Mouse (Mus musculus) testis, postnatal 10 days (tissue): Measurements from ENCODE around the gene Fbln1.

ENCODE experiments used
- DNase-seq: peaks from one replicate; pipeline ENCODE4 v3.0.0; 2021; ENCODE audit warnings: low spot score

Fbln1 gene

DNA sequence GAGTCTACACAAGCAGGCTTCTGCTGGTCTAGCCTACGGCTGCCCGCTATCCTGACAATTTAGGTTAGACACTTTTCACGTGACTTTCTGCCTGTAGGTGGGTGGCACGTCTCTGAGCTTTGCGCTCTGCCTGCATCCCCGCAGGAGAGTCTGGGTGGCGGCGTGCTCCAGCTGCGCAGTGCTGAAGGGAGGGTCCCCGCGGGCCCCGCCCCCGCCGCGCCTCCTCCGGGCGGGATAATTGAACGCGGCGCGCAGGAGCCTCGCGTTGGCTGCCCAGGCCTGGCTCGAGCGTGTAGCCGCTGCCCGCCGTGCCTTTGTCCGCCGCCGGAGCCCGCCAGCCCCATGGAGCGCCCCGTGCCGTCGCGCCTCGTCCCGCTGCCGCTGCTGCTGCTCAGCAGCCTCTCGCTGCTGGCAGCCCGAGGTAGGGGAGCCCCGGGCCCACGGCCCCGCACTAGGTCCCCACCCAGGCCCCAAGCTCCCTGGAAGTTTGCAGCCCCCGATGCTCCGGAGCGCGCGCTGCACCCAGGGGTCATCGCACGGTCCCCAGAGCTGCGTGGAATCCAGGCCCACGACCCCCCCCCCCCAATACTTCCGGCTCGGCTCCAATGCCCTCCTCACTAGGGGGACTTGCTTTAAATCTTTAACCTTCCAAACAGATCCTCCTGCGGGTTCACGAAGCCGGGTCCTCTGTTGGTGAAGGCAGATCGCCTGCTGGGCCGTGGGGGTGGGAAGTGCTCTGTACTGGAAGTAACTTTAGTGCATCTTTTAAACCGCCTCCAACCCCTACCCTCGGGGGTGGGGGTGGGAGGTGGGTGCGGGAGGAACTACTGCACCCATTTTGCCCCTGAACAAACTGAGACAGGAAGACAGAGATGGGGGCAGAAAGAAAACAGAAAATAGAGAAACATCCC lies at the start of gene Fbln1:
Gene Fbln1 (plus strand): TSS at position 158 of the 911 bp plus-strand sequence.
- peak; percentile 84 for DNase-seq

DNA sequence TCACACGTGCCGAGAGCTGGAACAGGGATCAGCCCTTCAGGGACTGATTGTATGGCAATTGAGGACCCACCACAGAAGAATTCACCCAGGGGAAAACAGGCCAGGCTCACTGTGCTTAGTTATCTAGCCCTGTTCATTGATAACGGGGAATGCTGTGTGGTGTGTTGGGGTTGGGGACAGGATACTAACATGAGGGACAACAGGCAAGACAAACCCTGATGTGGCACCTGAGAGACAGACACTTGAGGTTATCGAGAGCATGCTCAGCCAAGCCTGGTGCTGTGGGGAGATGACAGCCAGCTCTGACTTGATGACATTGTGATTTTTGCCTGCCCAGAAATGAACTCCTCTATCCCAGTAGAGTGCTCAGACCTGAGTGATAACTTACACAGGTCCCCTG lies 49.6 kb upstream of the Fbln1 start:
- DNase-seq: no peak

DNA sequence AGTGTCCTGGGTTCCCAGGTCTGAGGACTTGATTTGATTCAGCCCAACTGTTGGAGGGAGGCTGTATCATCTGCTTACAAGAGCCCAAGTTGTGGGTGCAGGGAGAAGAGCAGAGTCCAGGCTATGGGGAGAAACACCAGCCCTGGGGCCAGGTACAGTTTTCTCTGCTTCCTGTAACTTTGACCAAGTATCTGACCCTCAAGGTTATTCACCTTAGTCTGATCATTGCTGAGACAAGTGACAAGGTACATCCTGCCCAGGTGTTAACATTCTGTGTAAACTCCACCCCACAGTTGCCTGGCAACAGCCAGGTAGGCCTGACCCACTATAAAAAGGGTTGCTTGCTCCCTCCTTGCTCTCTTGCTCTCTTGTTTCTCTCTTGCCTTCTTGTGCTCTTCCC lies 44.3 kb upstream of the Fbln1 start:
- no peak for DNase-seq

DNA sequence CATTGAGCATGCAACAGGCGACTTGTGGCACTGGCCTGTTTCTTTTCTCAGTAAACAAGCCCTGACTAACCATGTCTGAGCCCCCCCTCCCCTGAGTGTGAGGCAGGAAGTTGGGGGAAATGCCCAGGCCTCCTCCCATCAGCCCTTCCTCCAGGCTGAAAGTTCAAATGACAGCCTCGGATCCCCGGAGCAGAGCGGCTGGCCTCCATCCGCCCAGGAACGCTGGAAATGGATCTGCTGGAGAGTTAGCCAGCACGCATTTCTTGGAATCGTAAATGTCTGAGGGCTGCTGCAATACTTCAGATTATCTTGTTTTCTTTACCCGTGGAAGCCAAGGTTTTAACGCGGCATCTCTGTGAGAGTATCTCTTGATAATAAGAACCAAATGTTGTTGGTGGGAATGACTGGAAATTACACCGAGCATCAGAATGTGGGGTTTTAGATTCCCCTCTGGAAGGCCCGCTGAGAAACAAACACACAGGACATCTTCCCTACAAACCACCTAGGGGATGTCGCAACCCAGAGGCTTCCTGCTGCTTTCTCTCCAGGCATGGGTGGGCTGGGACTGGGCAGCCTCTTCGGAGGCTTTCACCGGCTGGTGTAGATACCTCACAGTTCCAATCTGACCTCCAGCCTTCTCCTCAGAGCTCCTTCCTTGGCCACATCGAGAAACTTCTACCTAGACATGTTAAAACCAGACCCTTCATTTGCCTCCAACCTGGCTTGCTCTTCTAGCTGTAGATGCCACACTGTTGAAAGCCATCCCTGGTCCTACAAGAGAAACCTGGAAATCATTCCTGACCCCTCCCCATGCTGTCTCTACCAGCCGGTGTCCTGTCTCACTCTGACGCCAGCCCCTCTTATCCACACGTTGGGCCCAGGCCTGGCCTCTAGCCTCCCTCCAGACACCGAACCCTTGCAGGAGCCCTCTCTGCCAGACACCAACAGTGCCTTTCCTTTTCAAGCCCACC lies 42.8 kb upstream of the Fbln1 start:
- no peak for DNase-seq

- no peak for DNase-seq
Measured at GRCm38 (mm10) chr15:85166433-85166933, 39.3 kb upstream of the Fbln1 start.

GRCm38 (mm10) chr15:85167086-85167679 lies 38.6 kb upstream of the Fbln1 start:
- no peak for DNase-seq

DNA sequence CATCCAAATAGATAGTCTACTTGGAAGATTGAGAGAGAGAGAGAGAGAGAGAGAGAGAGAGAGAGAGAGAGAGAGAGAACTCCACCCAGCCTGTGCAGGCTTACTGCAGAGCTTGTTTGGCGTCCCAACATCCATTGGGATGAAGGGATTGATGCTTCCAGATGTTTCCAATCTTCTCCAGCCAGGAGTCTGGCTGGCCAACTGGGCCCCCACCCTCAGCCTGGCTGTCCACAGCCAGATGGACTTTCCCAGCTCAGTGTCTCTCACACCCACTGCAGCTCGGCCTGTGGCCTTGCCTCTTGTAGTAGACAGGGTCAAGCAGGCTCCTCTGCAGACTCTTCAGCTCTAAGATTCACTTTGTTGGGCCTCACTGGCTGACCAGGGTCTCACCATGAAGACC lies 33.7 kb upstream of the Fbln1 start:
- DNase-seq: no peak

DNA sequence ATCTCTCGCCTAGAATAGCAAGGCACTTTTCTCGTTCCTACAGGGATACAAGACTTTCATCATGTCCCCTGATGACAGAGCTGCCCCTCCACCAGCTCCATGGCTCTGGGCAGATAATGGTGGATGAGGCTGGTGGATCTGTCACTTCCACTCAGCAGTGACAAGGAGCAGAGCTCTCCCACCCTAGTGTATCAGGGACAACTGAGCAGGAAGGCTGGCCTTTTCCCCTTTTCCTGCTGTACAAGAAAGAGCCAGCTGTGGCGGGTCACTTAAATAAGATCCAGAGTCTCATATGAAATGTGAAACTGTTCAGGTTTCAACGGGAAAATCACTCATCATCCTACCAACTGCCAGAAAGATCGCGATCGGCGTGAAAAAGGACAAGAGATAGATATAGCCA lies 32.3 kb upstream of the Fbln1 start:
- no peak for DNase-seq

- DNase-seq: no peak
Measured at GRCm38 (mm10) chr15:85174060-85174459, 31.7 kb upstream of the Fbln1 start.

DNA sequence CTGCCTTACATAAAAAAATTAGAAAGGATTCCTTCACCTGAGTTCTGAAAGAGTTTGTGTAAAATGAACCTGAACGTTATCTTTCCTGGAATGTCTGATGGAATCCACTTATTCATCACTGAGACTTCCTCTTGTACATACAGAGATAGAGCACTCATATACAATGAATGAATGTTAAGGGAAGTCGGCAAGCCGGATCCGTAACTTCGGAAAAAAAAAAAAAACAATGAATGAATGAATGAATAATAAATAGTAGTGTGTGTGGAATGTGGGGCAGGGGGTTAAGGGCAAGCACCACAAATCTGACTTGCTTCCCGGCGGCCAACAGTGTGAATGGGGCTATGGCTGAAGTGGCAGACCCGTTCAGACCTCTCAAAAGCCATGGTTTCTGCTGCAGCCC lies 28.2 kb upstream of the Fbln1 start:
- peak; percentile 89 for DNase-seq

- no peak for DNase-seq
Measured at GRCm38 (mm10) chr15:85178172-85178571, 27.6 kb upstream of the Fbln1 start.

GRCm38 (mm10) chr15:85179528-85180180 lies 26.1 kb upstream of the Fbln1 start:
- no peak for DNase-seq

DNA sequence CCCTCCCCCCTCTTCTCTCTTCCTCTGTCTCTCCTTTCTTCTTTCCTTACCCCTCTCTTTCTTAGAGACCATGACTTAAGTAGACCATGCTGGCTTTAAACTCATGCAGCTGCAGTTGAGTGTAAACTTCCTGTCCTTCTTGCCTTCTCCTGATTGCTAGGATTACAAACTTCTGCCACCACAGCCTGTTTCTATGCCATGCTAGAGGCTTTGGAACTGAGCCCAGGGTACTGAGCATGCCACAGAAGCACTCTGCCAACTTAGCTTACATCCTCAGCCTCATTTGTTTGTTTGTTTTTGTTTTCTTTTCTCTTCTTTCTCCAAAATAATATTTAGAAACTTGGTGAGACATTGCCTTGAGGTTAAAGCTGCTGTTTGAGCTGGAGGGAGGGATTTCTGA lies 25.4 kb upstream of the Fbln1 start:
- DNase-seq: no peak

DNA sequence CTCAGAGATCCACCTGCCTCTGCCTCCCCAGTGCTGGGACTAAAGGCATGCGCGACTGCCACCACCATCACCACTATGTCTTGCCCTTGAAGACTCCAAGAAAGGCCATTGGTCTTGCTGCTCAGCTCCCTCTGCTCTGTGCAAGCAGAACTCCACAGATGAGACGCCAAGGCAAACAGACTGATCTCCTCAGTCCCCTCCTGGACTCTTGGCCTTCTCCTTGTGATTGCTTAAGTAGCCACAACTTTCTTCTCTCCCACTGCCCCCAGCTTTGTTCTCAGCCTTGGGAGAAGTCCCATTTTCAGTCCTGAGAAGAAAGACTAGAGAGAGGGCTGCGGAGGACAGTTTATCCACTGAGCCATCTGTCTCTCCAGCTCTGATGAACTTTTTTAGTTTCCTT lies 23.7 kb upstream of the Fbln1 start:
- no peak for DNase-seq

GRCm38 (mm10) chr15:85186916-85187315 lies 18.8 kb upstream of the Fbln1 start:
- peak; percentile 48 for DNase-seq

DNA sequence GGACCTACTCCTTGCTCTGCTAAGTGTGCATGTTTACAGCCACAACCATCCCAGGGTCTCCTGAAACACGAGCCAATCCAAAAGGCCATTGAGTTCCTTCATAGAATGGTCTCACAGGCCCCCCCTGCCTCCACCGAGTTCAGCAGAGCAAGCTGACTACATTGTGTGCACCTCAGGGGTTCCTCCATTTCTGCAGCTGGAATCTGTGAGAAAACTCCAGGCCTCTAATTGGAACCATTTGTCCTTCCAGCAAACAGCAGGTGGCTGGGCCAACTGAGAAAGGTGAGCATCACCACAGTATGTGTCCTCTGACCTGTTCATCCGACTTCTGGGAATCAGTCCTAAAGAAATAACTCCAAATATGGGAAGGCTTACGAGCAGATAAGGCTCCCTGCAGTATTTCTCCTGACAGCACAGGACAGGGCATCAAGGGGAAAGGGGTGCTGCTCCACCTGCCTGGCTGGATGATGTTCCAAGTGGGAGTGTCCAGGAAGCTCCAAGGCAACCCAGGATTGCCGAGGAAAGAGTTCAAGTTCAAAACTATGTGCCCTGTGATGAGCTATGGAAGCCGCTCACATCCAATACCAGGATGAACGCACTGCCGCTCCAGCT lies 17.5 kb upstream of the Fbln1 start:
- DNase-seq: no peak

GRCm38 (mm10) chr15:85200446-85201289 lies 5.1 kb upstream of the Fbln1 start:
- DNase-seq: no peak

- DNase-seq: no peak
Measured at GRCm38 (mm10) chr15:85202199-85202598, 3.5 kb upstream of the Fbln1 start.

DNA sequence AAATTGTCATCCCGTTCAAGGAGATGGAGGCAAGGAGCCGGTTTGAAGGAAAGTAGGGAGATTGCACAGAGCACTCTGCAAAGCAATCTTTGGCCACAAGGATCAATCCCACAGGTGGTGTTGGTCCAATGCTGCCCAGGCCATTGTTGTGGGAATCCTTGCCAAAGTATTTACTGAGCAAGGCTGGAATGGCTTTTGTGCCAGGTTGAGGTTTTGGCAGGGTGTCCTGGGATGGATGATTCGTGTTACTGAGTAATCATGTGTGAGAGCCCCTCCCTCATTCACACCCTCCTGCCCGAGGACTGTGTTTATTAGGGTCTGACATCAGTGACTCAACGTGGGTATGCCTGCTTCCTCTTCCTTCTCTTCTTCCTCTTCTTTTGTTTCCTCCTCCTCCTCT lies 3.0 kb upstream of the Fbln1 start:
- DNase-seq: no peak

DNA sequence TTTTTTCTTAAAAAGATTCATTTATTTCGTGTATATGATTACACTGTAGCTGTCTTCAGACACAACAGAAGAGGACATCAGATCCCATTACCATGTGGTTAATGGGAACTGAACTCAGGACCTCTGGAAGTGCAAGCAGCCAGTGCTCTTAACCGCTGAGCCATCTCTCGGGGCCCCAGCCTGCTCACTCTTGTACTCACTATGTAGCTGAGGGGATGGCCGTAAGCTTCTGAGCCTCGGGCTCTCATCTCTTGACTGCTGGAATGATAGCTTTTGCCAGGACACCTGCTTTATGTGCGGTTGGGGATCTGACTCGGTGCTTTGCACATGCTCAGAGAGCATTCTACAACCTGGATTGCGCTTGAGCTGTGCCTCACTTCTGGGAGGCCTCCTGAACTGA lies 1.4 kb upstream of the Fbln1 start:
- DNase-seq: no peak
